Mouse (Mus musculus) thymus, adult 2 months (tissue): ENCODE measurements around the gene Traf7.

Source experiments
- CTCF ChIP-seq: fragments of 200-500 bp; IDR thresholded peaks from 2 replicates; pipeline ENCODE4 v1.5.1; 2012; ENCODE audit warnings: mild to moderate bottlenecking, control low read depth, low read length, moderate library complexity, borderline replicate concordance; ENCODE audit not compliant: control insufficient read depth, poor library complexity, insufficient read depth; ENCODE audit errors: extremely low read depth
- POLR2A ChIP-seq: fragments of 200-500 bp; IDR thresholded peaks from 2 replicates; pipeline ENCODE4 v1.6.1; 2012; ENCODE audit warnings: mild to moderate bottlenecking, low read length, control low read depth, moderate library complexity; ENCODE audit not compliant: control insufficient read depth, poor library complexity, insufficient read depth; ENCODE audit errors: extremely low read depth

GRCm38 (mm10) chr17:24461580-24461979 lies 66.2 kb downstream of the Traf7 start:
- TF ChIP-seq CTCF (no peak), POLR2A (no peak)
